Mouse (Mus musculus) liver, embryonic 14.5 days (tissue): Measurements from ENCODE around the gene Stat3.

Experiments
- CTCF ChIP-seq: IDR thresholded peaks from 2 replicates; pipeline ENCODE4 v1.5.1; 2016; ENCODE audit warnings: antibody characterized with exemption, low read depth, control low read depth
- EP300 ChIP-seq: IDR thresholded peaks from 2 replicates; pipeline ENCODE4 v1.6.1; 2016; ENCODE audit warnings: antibody characterized with exemption, low read depth

GRCm38 (mm10) chr11:100975241-100975640 is 35.9 kb upstream of the Stat3 start:
- TF ChIP-seq CTCF (no peak), EP300 (no peak)
